Mouse (Mus musculus) c-Kit-positive CD71-positive TER-119-negative erythroid progenitor cells, embryonic 14.5 days (primary cell): ENCODE measurements around the gene Kif5c.
A peak's percentile ranks its signal among the peaks of the same experiment; 100 is the strongest.

Source experiments
- DNase-seq: peaks from one replicate; pipeline ENCODE4 v3.0.0-alpha.2; 2013; ENCODE audit warnings: low read depth

Kif5c gene

GRCm38 (mm10) chr2:49789078-49789477 is 170.0 kb downstream of the Kif5c start:
- DNase-seq, result no peak

DNA sequence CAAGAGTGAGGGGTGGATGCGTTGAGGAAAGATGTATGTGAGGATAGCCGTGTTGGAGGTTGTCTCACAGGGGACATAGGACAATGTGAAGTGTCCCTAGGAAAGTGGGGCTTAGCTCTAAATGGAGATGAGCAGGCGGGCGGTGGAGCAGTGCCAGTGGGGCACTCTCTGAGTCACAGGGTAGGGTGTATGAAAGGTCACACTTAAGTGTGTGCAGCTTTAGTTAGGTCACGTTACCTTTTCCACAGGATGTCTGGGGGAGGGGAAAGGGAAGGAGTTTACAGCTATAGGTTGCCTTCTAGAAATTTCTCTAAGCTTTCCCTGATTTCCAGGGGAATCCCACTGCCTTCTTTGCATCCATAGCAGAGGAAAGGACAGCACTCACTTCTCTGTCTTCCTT is 170.4 kb downstream of the Kif5c start:
- no peak for DNase-seq

GRCm38 (mm10) chr2:49797444-49798143 is 178.5 kb downstream of the Kif5c start:
- no peak for DNase-seq

- no peak for DNase-seq
These were observed 185.3 kb downstream of the Kif5c start for GRCm38 (mm10) chr2:49804448-49804847.

DNA sequence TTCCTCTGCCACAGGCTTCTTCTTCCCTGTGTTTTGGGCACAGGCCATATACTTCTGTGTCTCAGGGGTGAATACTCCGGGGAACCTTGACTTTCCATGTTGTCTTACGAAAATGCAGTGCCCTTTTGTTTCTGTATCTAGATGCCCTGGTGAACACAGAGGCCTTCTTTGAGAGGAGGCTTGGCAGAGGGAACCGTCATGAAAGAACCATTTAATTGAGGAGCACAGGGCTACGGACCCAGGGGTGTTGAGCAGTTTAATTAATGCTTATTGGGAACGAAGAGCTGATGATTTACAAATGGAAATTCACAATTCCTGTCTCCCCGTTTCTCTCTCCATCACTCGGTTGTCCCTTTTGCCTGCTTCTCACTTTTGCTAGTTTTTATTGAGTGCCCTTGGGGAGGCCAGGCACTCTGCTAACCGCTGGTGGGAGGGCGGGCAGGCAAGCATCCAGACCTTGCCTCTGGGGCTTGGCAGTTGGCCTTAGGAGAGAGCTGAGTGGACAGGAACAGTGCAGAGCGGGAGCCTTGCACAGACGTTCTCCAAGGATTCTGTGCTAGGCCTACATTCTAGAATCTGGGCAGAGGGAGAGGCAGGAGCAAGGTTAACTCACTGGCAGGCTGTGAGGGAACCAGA is 186.8 kb downstream of the Kif5c start:
- no peak for DNase-seq

- no peak for DNase-seq
These were observed 190.4 kb downstream of the Kif5c start for GRCm38 (mm10) chr2:49809496-49809895.

DNA sequence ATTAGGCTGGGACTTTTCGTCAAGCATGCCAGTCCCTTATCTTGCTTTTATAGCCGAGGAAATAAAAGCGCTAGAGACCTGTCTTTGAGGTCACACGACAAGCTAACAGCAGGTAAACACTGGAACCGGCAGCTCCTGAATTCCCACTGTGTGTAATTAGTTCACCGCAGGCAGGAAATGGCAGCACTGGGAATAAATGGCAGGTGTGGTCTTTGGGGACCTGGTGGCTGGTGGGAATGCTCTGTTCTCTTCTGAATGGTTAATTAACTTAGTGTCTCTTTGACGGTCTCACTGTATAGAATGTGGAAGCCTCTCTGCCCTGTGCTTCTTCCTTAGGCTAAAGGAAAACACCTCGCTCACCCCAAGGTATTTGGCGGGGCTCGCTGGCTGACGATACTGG is 192.3 kb downstream of the Kif5c start:
- no peak for DNase-seq

DNA sequence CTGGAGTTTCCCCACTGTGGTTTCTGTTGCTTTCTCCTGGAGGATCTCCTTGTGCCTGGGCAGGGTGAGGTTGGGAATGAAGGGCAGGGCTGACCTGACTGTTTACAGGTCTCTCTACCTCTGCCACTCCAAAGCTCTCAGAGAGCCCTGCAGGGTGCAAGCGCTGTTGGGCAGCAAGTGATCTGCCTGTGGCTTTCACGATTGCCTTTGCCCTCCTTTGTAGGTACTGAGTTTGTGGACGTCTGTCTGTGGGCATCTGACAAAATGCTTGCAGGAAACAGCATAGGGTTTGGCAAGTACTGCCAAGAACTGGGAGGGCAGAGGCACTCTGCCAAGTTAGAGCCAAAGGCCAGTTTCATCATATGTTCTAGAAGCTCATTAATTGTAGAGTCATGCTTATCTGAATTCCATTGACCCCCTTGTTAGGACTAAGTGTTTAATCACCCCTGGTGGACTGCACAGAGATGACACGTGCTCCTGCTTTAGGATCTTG is 192.8 kb downstream of the Kif5c start:
- no peak for DNase-seq

- no peak for DNase-seq
These were observed 194.1 kb downstream of the Kif5c start for GRCm38 (mm10) chr2:49813151-49813550.

GRCm38 (mm10) chr2:49814011-49814410 is 194.9 kb downstream of the Kif5c start:
- DNase-seq, result peak; percentile 23

- DNase-seq, result no peak
These were observed 196.7 kb downstream of the Kif5c start for GRCm38 (mm10) chr2:49815696-49816320.

- DNase-seq, result no peak
These were observed 197.5 kb downstream of the Kif5c start for GRCm38 (mm10) chr2:49816549-49816948.

DNA sequence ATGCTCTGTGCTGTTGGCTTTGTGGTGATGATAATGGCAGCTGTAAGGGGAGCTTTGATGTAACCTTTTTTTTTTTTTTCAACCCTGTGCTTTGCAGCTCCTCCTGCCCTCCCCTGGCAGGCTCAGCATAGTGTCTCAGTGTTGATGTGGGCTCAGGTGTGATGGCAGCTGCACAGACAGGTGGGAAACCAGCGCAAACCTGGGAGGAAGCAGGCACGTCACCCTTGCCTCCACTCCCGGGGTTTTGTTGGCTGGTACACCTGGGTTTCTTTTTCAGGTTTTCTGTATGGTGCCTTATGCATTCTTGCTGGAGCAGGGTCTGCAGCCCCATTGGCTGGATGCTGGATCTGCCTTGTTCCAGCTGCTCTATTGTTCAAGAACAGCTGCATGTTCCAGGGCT is 198.1 kb downstream of the Kif5c start:
- DNase-seq, result no peak

GRCm38 (mm10) chr2:49818126-49818525 is 199.0 kb downstream of the Kif5c start:
- no peak for DNase-seq

GRCm38 (mm10) chr2:49822312-49822711 is 203.2 kb downstream of the Kif5c start:
- no peak for DNase-seq
